Mouse (Mus musculus): ENCODE measurements at regions not wholly inside any gene's neighbourhood (a gene's known extent, or its start where the extent isn't known, plus 50 kb on each side); places are given as distances from the start of the nearest gene placed in this dataset.

- DNase-seq = peak; percentile 81
These were observed 100.7 kb downstream of the Chic2 start for GRCm38 (mm10) chr5:74943737-74944403.

- no peak for DNase-seq
These were observed 103.1 kb downstream of the Chic2 start for GRCm38 (mm10) chr5:74941426-74941825.

GRCm38 (mm10) chr5:74937416-74937940 lies 107.1 kb downstream of the Chic2 start:
- no peak for DNase-seq

- no peak for DNase-seq
These were observed 108.5 kb downstream of the Chic2 start for GRCm38 (mm10) chr5:74936087-74936486.

- DNase-seq = no peak
These were observed 108.9 kb downstream of the Chic2 start for GRCm38 (mm10) chr5:74935676-74936075.

GRCm38 (mm10) chr5:74933276-74933675 lies 111.3 kb downstream of the Chic2 start:
- no peak for DNase-seq

- no peak for DNase-seq
These were observed 112.4 kb downstream of the Chic2 start for GRCm38 (mm10) chr5:74932206-74932605.

- DNase-seq = no peak
These were observed 112.8 kb downstream of the Chic2 start for GRCm38 (mm10) chr5:74931765-74932164.

- DNase-seq = no peak
These were observed 117.0 kb downstream of the Chic2 start for GRCm38 (mm10) chr5:74927543-74927942.

- no peak for DNase-seq
These were observed 118.8 kb downstream of the Chic2 start for GRCm38 (mm10) chr5:74925769-74926168.

GRCm38 (mm10) chr5:74924031-74924533 lies 120.5 kb downstream of the Chic2 start:
- DNase-seq = no peak

- DNase-seq = no peak
These were observed 121.2 kb downstream of the Chic2 start for GRCm38 (mm10) chr5:74923337-74923736.

GRCm38 (mm10) chr5:74922881-74923280 lies 121.7 kb downstream of the Chic2 start:
- no peak for DNase-seq

- DNase-seq = no peak
These were observed 123.6 kb downstream of the Chic2 start for GRCm38 (mm10) chr5:74920939-74921338.

- DNase-seq = no peak
These were observed 124.1 kb downstream of the Chic2 start for GRCm38 (mm10) chr5:74920490-74920889.

- DNase-seq = no peak
These were observed 139.0 kb downstream of the Chic2 start for GRCm38 (mm10) chr5:74905504-74906061.

- no peak for DNase-seq
These were observed 139.6 kb downstream of the Chic2 start for GRCm38 (mm10) chr5:74904927-74905503.

GRCm38 (mm10) chr5:74904327-74904726 lies 140.2 kb downstream of the Chic2 start:
- no peak for DNase-seq

GRCm38 (mm10) chr5:74903711-74904110 lies 140.9 kb downstream of the Chic2 start:
- no peak for DNase-seq

- DNase-seq = no peak
These were observed 147.4 kb downstream of the Chic2 start for GRCm38 (mm10) chr5:74897133-74897532.

GRCm38 (mm10) chr5:74893276-74893675 lies 151.3 kb downstream of the Chic2 start:
- no peak for DNase-seq

- DNase-seq = no peak
These were observed 153.0 kb downstream of the Chic2 start for GRCm38 (mm10) chr5:74891541-74891940.

- no peak for DNase-seq
These were observed 155.6 kb downstream of the Chic2 start for GRCm38 (mm10) chr5:74888934-74889333.

- DNase-seq = no peak
These were observed 158.6 kb downstream of the Chic2 start for GRCm38 (mm10) chr5:74885958-74886357.
